Mouse (Mus musculus) gastrocnemius, postnatal 25 days (tissue): ENCODE measurements around the gene Slc7a15. TPM values are rescaled to one million over a fixed set of nuclear protein-coding genes. Genes with fewer than 3 reads are reported as not detected.
"Not testable (repeated sequence)": the region's sequence is repeated elsewhere in the genome, so short reads cannot be mapped to it uniquely, and the experiment has no call there.

Experiments used
- DNase-seq: peaks from one replicate; pipeline ENCODE4 v3.0.0; 2022
- long read RNA-seq, 2 experiments: library from polyadenylated mRNA; stranded (forward); transcript quantifications; one replicate each; pipeline ENCODE4 v2.0.0; 2021
- total RNA-seq, 2 experiments: library from RNA; stranded (reverse); gene quantifications; 1 replicate in 1 of 2; 2 replicates in 1 of 2; pipeline ENCODE4 v1.2.3; 2021

Slc7a15 gene
- not detected for total RNA-seq
- long read RNA-seq, experiment 1 = 0 reads
- long read RNA-seq, experiment 2 = 0 reads

DNA sequence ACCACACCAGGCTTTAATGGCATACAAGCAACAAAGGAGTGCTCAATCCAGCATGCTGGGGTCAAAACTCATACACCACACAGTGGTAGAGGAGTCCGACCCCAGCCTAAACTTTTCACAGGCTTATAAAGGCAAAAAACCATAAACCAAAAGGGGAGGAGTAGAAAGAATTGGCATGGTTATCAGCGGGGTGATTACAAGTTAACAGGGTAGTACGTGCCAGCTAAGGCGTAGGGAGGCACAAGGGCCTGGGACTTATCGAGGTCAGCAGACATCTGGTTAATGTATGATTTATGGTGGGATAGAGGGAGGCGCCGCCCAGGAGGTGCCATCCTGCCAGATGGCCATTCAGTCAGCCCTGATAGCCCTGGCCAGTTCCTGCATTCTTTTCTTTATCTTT is at the start of gene Slc7a15:
Gene Slc7a15 (minus strand): TSS at position 101 of the 400 bp plus-strand sequence.
- not testable (repeated sequence) for DNase-seq

DNA sequence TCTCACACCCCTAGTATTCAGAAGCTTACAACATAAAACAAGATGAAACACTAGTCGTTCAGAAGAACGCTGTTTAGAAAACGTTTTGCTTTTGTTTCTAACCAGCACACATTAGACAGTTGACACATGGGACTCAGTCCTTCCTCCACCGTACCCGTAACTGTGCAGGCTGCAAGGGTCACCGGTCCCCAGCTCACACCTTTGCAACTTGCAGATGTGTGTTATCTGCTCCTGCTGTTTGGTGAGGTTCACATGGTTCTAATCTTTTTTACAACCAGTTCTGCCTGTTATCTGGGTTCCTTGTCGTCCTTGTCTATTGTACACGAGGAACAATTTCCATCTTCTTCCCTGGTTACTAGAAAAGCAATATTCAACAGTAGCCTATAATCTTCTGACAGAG is 49.3 kb upstream of the Slc7a15 start:
- DNase-seq = not testable (repeated sequence)

DNA sequence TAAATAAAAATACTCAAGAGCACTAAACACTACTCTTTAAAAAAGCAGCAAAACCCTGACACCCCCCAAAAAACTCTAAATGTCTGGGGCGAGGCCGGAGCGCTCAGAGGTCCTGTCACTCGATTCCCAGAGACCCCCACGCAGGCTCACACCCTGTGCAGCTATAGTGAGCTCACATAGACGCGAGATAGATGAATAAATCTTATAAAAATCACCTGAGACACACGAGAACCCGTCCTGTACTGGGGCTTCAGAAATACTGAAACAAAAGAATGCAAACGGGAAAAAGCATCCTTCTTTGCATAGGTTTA is 42.5 kb upstream of the Slc7a15 start:
- no peak for DNase-seq

DNA sequence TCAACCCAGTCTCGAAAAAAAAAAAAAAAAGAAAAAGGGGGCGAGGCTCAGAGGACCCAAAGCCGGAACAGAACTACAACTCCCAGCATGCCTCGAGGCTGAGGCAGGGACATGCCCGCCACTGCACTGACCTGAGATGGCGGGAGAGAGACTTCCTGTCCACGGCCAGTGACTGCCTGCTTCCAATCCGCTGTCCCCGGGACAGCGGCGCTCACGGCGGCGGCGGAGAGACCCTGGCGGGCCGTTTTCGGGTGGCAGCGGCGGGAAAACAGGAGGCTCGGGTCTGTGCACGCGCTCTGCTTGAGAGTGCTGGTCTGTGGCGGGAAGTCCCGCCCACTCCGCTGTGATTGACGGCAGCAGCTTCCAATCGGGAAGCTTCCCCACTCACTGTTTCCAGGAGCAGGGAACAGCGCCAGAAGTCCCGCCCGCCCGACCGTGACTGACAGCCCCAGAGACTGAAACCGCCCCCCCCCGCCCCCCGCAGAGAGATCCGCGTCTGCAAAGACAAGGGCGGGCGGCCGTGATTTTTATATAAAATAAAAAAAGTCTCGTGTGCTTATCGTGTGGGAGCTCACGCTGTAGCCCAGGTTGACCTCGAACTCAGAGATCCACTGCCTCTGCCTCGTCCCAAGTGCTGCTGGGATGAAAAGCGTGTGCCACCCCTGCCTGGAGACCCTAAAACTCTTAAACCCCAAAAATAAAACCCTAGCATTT is 42.0 kb upstream of the Slc7a15 start:
- peak; percentile 95 for DNase-seq

DNA sequence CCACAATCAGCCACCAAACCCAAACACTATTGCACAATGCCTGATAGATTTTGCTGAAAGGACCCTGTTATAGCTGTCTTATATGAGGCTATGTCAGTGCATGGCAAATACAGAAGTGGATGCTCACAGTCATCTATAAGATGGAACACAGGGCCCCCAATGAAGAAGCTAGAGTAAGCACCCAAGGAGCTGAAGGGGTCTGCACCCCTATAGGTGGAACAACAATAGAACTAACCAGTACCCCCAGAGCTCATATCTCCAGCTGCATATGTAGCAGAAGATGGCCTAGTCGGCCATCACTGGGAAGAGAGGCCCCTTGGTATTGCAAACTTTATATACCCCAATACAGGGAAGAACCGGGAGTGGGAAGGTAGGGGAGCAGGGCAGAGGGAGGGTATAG is 41.3 kb upstream of the Slc7a15 start:
- DNase-seq = not testable (repeated sequence)

DNA sequence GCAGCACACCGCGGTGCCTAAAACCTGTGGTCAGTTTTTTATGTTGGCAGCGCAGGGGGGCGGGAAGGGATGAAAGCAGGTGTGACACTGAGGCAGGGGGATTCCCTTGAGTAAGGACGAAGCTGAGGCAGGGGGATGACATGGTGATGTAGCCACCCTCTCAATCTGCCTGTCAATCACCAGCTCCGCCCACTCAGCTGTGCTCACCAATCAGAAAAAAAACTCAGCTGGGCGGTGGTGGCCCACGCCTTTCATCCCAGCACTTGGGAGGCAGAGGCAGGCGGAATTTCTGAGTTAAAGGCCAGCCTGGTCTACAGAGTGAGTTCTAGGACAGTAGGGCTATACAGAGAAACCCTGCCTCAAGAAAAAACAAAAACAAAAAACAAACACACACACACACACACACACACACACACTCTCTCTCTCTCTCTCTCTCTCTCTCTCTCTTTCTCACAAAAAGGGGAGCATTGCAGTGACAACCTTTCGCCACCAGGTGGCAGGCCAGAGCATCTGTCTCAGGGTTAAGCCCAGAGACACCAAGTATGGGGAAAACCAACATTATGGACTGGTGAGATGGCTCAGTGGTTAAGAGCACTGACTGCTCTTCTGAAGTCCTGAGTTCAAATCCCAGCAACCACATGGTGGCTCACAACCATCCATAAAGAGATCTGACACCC is 39.7 kb upstream of the Slc7a15 start:
- peak; percentile 56 for DNase-seq

DNA sequence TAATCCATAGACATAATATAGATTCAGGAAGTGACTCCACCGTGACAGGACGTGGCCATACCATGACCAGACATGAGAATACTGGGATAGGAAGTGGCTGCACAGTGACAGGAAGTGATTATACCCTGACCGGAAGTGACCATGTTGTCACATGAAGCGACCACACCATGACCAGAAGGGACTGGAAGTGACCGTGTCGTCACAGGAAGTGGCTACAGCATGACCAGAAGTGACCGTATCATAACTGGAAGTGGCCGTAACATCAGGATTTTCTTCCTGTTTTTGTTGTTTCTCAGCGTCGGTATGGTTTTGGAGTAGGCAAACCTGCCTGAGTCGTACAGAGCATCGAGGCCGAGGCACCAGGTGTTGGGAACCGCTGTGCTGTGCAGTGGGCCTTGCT is 38.1 kb upstream of the Slc7a15 start:
- DNase-seq = no peak

DNA sequence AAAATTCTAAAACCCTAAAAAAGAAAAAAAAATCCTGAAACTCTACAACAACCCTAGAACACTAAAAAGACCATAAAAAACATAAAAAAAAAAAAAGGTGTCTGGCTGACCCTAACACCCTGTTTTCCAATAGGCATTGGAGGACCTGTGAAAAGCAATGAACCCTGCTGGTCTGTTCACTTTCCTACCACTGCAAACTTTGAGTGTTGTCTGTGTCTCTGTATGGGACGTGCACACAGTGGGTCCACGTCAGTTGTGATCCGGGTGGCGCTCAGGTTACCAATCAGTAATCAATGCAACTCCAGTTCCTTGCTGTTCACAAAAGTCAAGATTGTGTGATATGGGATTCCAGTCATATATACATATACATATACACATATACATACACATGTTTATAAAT is 36.7 kb upstream of the Slc7a15 start:
- no peak for DNase-seq

DNA sequence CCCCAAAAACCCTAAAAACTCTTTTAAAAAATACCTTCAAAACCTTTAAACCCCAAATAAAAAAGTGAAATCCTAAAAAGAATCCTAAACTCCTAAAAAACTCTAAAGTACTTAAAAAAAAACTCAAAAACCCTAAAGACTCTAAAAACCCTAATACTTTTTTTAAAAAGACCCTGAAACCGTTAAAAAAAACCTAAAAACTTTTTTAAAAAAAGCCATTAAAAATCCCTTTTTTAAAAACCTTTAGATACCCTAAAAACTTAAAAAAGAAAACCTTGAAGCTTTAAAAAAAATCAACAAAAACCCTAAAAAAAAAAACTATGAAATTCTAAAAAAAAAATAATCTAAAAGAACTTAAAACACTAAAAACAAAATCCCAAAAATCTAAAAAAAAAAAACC is 35.4 kb upstream of the Slc7a15 start:
- DNase-seq = no peak

DNA sequence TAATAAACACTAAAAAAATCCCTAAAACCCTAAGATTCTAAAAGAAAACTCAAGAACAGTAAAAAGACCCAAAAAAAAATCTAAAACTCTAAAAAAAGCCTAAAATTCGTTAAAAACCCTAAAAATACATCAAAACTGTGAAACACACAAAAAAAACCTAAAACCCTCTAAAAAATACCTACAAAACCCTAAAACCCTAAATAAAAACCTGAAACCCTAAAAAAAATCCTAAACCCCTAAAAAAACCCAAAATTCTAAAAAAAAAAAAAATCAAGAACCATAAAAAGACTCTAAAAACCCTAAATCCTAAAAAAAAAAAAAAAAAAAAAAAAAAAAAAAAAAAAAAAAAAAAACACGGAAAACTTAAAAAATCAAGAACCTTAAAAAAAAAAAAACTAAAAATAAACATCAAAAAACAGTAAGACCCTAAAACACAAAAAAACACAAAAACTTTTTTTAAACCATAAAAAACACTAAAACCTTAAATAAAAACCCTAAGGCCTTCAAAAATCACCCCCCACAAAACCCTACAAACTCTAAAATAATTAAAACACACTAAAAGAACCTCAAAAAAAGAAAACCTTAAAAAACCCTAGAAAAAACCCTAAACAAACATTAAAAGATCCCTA is 34.0 kb upstream of the Slc7a15 start:
- no peak for DNase-seq

DNA sequence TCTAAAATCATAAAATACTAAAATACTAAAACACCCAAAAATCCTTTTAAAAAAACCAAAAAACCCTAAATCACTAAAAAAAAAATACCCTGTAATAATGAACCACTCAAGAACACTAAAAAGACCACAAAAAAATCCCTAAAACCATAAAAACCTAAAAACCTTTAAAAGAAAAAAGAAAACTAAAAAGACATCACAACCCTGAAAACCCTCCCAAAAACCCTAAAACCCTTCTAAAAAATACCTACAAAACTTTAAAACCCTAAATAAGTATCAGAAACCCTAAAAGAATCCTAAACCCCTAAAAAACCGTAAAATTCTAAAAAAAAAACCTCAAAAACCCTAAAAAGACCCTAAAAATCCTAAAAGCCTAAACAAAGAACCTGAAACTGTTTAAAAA is 32.8 kb upstream of the Slc7a15 start:
- DNase-seq = no peak

DNA sequence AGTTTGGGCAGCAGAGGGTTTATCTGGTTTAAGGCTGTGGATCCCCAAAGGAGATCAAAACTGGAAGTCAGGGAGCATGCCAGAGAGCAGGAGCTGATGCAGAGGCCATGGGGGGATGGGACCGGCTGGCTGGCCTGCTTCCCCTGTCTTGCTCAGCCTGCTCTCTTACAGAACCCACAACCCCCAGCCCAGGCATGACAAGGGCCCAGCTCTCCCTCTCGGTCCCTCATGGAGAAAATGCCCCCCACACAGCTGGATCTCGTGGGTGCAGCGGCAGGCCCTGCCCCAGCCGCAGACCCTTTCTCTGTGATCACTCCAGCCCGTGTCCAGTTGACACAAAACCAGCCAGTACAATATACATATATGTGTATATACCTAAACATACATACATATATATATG is 30.7 kb upstream of the Slc7a15 start:
- DNase-seq = no peak

DNA sequence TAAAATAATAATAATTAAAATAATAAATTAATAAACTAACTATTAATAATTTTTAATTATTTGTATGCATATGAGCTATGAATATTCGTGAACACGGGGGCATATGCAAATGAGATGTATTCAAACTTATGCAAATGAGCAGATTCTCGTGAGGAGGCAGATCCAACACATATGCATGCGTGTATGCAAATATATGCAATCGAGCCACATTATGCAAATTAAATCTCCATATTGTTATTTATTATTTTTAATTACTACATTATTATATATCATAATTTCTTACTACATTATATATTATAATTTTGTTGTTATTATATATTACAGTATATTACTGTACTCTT is 21.8 kb upstream of the Slc7a15 start:
- DNase-seq = no peak

DNA sequence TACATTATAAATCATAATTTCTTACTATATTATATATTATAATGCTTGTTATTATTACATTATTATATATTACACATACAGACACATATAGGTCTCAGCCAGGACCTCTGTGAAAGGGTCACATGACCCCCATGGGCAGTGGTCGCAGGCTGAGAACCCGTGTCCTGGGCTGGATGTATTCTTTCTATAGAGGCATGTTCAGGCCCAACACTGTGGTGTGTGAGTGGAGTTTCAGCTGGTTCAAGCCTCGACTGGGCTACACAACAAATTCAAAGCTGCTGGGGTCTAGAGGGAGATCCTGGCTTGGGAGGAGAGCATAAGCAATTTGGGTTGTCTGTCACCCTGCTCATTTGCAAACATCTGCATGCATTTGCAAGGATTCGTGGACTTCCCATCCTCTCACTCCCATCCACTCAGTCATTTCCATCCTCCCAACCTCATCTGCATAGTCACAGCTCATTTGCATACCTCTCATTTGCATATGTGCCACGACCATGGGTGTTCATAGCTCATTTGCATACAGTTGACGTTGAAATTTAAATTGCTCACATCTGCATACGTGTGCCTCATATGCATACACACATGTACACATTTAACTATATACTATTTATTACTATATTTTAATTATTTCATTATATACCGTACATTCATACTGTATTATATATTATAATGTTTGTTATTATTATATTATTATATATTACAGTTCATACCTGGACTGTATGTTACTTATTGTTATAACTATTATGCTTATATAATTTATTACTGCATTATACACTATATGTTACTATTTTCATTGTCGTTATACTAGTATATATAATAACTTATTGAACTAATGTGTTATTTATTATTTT is 21.2 kb upstream of the Slc7a15 start:
- no peak for DNase-seq

DNA sequence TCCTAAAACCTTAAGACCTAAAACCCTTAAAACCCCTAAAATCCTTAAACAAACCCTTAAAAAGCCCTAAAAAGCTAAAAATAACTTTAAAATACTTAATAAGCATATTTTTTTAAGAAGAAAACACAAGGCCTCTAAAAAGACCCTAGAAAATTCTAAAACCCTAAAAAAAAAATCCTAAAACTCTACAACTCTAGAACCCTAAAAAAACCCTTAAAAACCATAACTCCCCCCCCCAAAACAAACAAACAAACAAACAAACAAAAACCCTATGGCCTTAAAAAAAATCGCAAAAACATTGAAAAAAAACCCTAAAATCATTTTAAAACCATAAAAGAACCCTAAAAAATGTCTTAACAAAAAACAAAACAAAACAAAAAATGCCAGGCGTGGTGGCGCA is 19.4 kb upstream of the Slc7a15 start:
- no peak for DNase-seq

DNA sequence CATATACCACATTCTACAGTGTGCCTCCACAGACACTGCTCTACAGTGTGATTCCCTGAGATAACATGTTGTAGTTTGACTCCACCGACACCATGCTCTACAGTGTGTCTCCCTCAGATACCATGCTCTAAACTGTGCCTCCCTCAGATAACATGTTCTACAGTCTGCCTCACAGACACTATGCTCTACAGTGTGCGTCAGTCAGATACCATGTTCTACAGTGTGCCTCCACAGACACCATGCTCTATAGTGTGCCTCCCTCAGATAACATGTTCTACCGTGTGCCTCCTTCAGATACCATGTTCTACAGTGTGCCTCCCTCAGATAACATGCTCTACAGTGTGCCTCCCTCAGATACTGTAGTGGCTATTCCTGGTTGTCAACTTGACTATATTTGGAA is 10.2 kb upstream of the Slc7a15 start:
- DNase-seq = no peak

DNA sequence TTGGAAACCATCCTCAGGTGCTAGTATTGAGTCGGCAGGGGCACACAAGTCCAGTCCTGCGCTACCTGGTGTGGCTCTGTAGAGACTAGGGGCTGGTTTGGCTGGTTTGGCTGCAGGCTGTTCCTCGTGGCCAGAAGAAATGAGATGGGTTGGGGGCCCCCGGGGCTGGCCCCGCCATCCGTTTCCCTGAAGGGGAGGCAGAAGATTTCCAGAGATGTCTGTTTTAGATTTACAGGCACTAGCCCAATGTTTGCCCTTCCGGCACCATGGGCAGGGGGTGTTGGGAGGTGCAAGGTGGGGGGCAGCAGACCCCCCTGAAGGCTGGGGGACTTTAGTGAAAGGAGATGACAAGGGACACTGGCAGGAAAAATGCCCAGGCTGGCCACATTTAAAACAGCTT is 3.3 kb downstream of the Slc7a15 start:
- no peak for DNase-seq

DNA sequence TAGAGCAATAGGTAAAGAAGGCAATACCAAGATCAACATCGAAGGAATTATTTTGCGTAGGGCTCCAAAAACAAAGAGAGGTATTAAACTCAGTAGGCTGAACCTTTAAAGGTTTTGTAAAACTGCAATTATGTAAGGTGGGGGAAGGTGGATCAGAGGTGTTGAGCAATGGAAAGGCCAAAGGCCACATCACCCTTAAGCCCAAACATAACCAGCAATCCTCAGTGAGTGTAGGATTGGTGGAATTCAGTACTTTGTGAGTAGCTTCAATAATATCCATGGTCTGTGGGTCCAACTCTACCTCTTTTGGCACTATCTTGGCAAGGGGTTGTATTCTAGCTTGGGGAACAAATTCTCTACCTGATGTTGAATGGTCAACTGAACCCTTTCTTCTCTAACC is 7.5 kb downstream of the Slc7a15 start:
- not testable (repeated sequence) for DNase-seq

DNA sequence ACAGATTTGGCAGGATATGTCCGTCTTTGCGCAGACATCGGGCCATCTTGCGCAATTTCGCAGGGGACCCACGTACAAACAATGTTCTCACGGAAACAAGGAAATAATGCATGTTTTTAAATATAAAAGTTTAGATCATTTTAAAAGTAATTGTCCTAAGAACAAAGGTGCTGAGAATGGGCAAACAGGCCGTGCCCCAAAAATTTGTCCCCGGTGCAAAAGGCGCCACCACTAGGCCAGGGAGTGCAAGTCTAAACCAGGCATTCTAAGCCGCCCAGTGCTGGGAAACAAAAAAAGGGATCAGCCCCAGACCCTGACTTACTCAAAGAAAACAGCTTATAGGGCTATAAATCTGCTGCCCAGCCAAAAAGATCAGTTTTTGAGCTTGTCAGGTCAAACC is 25.5 kb downstream of the Slc7a15 start:
- DNase-seq = no peak

DNA sequence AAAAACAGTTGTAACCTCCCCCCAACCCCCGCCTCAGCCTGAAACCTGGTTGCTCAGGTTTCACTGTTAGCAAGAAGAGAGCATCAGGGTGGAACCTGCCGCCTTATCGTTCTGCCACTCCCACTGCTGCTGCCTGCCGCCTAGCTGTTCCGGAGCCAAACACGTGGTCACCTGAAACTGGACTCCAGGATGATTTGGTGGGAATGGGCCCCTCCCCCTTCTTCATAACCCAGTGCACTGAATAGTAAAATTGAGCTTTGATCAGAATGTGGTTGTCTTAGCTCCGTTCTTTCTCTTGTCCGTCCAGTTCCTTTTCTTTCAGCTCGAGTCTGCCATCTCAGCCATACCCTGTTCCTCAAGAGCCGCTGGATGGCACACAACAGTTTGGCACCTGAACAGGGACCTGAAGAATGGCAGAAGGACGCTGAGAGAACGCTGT is 26.9 kb downstream of the Slc7a15 start:
- DNase-seq = not testable (repeated sequence)

DNA sequence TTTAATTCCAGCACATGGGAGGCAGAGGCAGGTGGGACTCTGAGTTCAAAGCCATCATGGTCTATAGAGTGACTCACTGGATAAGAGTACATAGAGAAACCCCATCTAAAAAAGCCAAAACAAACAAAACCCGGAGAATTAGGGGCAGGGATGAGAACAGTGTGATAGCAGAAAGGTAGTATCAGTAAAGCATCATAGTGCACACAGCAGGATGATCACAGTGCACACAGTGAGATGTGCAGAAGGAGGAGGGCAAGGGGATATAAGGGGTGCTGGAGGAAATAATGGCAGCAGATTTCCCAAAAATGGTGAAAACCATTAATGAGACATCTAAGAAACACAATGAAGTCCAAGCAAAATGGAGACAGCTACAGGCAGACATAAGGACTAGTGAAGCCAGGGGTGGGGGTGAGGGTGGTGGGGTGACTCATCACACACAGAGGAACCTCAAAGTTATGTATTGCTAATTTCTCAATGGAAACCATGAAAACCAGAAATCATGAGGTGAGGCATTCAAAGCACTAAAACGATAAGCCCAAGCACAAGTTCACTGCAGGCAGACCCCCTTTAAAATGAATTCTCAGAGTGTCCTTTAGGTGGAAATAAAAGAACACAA is 27.5 kb downstream of the Slc7a15 start:
- DNase-seq = not testable (repeated sequence)

DNA sequence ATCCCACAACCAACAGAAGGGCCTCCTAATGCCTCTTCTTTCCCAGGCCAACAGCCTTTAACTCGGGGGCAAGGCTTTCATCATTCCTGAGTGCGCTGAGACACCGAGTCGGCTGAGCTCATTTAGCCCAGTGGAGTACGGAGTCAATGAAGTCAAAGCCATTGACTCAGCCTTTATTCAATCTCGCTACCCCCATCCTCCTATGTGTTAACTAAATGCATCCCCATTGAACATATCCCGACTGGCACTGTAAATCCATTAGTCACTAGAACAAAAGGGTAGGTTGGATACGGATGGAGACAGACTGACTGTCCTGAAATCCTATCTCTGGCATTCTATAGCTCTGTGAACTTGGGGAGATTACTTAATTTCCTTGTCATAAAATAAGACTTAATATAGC is 36.7 kb downstream of the Slc7a15 start:
- DNase-seq = not testable (repeated sequence)
